Mouse (Mus musculus) limb, embryonic 12.5 days (tissue): ENCODE results near the gene Rhbdl1. TPM values are rescaled to one million over a fixed set of nuclear protein-coding genes. Genes with fewer than 3 reads are reported as not detected.
A peak's percentile ranks its signal among the peaks of the same experiment; 100 is the strongest.
"Not testable (repeated sequence)": the region's sequence is repeated elsewhere in the genome, so short reads cannot be mapped to it uniquely, and the experiment has no call there.

ENCODE experiments used
- ATAC-seq: fragments of 200-750 bp; cut with Nextera tagmentation; 2 replicates; pipeline ENCODE4 v1.8.0; 2017; ENCODE audit warnings: low read depth, moderate TSS enrichment; ENCODE audit not compliant: insufficient number of reproducible peaks, insufficient read depth, low FRiP score, low TSS enrichment
- H3K27ac ChIP-seq: fragments of 300-500 bp; sonication (generic); 2 replicates; pipeline ENCODE4 v1.5.1; 2016; ENCODE audit warnings: mild to moderate bottlenecking, moderate library complexity
- H3K27me3 ChIP-seq: fragments of 300-500 bp; sonication (generic); 2 replicates; pipeline ENCODE4 v1.6.1; 2016; ENCODE audit warnings: mild to moderate bottlenecking, moderate library complexity
- H3K36me3 ChIP-seq: fragments of 300-500 bp; sonication (generic); 2 replicates; pipeline ENCODE4 v1.6.1; 2016; ENCODE audit warnings: mild to moderate bottlenecking, moderate library complexity
- H3K4me1 ChIP-seq: fragments of 300-500 bp; sonication (generic); replicated peaks from 2 replicates; pipeline ENCODE4 v1.6.1; 2016
- H3K4me2 ChIP-seq: fragments of 300-500 bp; sonication (generic); 2 replicates; pipeline ENCODE4 v1.6.1; 2016; ENCODE audit warnings: mild to moderate bottlenecking, moderate library complexity
- H3K4me3 ChIP-seq: fragments of 300-500 bp; sonication (generic); replicated peaks from 2 replicates; pipeline ENCODE4 v1.5.1; 2016; ENCODE audit warnings: mild to moderate bottlenecking
- H3K9ac ChIP-seq: fragments of 300-500 bp; sonication (generic); replicated peaks from 2 replicates; pipeline ENCODE4 v1.6.1; 2016; ENCODE audit warnings: mild to moderate bottlenecking, moderate library complexity
- H3K9me3 ChIP-seq: fragments of 300-500 bp; sonication (generic); 2 replicates; pipeline ENCODE4 v1.6.1; 2016; ENCODE audit warnings: mild to moderate bottlenecking, moderate library complexity
- WGBS: fragments of 180-500 bp; shearing (Covaris S2); methylation state at CpG from one replicate; pipeline ENCODE4 v1.1.7; 2016; 5-methylcytosine and 5-hydroxymethylcytosine counted together
- polyA plus RNA-seq: library from polyadenylated mRNA; unstranded; fragments of >200 nt; fragmentation: Nextera tagmentation; extraction: Ambion mirVana; gene quantifications from 2 replicates; pipeline ENCODE4 v1.2.1, GENCODE M21; 2016

Gene Rhbdl1
- polyA plus RNA-seq, 1 experiment from 2014 or later, result 1.4 TPM

DNA sequence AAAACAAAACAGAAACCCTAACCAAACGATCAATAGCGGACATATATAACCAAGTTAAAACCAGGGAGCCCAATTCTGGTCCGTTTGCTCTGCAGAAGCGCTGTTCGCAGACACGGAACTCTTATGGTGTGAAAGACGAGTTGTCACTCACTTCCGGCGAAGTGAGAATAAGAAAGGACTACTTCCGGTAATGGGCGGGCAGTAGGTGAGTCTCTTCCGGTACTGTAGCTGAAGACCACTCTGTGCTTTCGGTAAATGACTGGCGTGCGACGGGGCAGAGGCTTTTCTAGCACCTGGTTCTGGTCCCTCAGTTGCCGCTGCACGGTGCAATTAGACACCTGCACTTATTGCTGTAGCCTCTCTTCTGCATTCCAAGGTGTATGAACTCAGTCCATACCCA is 13.6 kb downstream of the Rhbdl1 start, which contains the start of gene Wdr24:
Gene Wdr24, plus strand, starts transcription at position 176 of the 400 bp plus-strand sequence.
- peak within 1 kb of the TSS; percentile 53 for H3K4me3 ChIP-seq
- H3K27me3 ChIP-seq, result peaks cover 38% of the 10 kb centered on the region
- H3K36me3 ChIP-seq, result peaks cover 28% of the 10 kb centered on the region
- 0 out of 2 replicates have a peak, but pooled peaks have one; percentile 23 for ATAC-seq
- H3K27ac ChIP-seq, result 0 out of 2 replicates have a peak within 1 kb of the TSS, but pooled peaks have one; percentile 20
- H3K4me1 ChIP-seq, result peaks cover 25% of the 10 kb centered on the region
- WGBS, result under 1% methylated on average over 18 of the region's 18 CpGs
- peak within 1 kb of the TSS; percentile 55 for H3K9ac ChIP-seq
- H3K4me2 ChIP-seq, result peak within 1 kb of the TSS; percentile 83
- H3K9me3 ChIP-seq, result no peaks in the 10 kb centered on the region

DNA sequence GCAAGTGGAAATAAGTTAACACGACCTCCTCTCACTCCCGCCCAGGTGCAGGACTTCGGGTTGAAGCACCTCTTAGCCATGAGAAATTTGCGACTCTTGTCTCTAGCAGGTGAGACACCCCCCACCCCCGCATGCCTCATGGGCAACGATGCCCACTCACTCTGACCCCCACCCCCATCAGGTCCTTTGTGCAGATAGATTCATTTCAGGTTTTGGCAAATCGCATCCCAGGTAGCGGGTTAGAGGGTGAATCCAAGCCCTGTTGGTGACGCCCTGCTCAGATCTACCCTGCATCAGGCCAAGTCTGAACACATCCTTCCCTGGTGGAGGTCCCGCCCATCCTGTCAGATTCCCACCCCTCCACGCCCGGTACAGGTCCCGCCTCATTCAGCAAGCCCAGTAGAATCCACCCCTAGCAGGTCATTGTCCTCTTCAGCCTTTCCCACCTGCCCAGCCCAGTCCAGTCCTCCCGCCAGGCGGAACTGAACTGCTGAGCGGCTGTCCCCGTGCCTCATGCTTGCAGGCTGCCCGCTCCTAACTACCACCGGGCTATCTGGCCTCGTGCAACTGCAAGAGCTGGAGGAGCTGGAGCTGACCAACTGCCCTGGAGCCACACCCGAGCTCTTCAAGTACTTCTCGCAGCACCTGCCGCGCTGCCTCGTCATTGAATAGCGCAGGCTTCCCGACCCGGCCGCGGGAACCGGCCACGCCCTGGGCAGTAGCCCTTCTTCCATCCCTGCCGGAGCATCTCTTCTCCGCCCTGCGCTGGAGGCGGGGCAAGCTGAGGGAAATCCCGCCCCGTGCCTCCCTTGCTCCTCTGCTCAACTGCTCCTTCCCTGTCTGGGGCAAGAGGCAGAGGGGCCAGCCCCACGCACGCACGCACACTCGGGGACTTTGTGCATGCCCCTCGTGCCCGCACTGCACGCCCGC is 18.0 kb downstream of the Rhbdl1 start:
- H3K36me3 ChIP-seq, result no peaks in the 10 kb centered on the region
- H3K9me3 ChIP-seq, result no peaks in the 10 kb centered on the region
- no peak for ATAC-seq
- H3K27me3 ChIP-seq, result peaks cover 72% of the 10 kb centered on the region
- peak overlapping the region; percentile 14; the same call in 1 of the 2 replicates for H3K4me3 ChIP-seq
- no peak overlapping the region; the same call in 1 of the 2 replicates for H3K9ac ChIP-seq
- H3K27ac ChIP-seq, result no peak overlapping the region
- peaks cover 4% of the 10 kb centered on the region for H3K4me1 ChIP-seq
- WGBS, result 6% methylated on average over 46 of the region's 46 CpGs
- H3K4me2 ChIP-seq, result peak overlapping the region; percentile 28

DNA sequence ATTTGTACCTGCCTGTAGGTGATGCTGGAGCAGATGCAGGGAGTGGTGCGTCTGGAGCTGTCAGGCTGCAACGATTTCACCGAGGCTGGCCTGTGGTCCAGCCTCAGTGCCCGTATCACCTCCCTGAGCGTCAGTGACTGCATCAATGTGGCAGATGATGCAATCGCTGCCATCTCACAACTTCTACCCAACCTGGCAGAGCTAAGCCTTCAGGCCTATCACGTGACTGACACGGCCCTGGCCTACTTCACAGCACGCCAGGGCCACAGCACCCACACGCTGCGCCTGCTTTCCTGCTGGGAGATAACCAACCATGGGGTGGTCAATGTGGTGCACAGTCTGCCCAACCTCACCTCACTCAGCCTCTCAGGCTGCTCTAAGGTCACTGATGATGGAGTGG is 19.4 kb downstream of the Rhbdl1 start:
- 80% methylated on average over 11 of the region's 11 CpGs for WGBS
- no peaks in the 10 kb centered on the region; the same call in 1 of the 2 replicates for H3K4me1 ChIP-seq
- no peak overlapping the region for H3K27ac ChIP-seq
- H3K4me2 ChIP-seq, result no peak overlapping the region
- peaks cover 84% of the 10 kb centered on the region for H3K27me3 ChIP-seq
- no peak overlapping the region for H3K4me3 ChIP-seq
- no peaks in the 10 kb centered on the region for H3K36me3 ChIP-seq
- H3K9ac ChIP-seq, result no peak overlapping the region
- no peaks in the 10 kb centered on the region for H3K9me3 ChIP-seq
- no peak for ATAC-seq

DNA sequence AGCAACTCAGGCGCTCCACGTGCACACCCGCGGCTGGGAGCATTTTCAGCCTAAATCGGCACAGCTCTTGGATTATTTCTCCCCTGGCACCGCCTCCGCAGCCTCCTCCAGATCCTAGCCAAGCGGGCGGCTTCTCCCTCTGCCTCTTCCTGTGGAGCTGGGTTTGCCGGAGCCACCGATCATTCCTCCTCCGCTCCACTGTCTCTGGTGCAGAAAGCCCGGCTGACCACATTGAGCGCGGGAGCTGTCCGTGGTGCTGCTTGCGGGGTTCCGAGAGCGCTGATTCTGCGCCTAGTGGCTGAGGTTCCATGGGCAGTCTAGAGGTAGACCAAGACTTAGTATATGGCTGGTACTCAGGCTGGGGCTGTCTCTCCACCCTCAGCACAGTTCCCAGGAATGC is 23.6 kb downstream of the Rhbdl1 start:
- WGBS, result 4% methylated on average over 20 of the region's 20 CpGs
- H3K36me3 ChIP-seq, result no peaks in the 10 kb centered on the region
- no peak overlapping the region for H3K4me2 ChIP-seq
- no peaks in the 10 kb centered on the region for H3K9me3 ChIP-seq
- H3K4me3 ChIP-seq, result no peak overlapping the region
- no peak; the same call in 1 of the 2 replicates for ATAC-seq
- H3K27ac ChIP-seq, result no peak overlapping the region
- no peak overlapping the region for H3K9ac ChIP-seq
- peaks cover 8% of the 10 kb centered on the region for H3K4me1 ChIP-seq
- peaks cover 88% of the 10 kb centered on the region for H3K27me3 ChIP-seq

DNA sequence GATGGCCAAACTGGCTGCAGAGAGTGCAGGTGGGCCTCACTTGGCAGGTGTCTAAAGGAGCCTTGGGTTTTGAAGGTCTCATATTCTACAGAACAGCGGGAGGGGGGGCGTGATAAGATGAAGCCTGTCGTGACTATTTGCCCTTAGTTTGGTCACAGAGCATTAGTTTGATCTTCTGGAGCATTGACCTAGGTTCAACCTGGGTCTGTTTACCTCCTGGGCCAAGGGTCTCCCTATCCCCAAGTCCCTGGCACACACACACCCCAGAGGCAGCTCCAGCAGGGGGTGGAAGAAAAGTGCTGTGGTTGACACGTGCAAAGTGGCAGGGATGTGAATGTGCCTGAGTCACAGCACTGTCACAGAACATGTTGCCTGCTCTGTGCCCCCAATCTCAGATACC is 26.2 kb downstream of the Rhbdl1 start:
- H3K4me3 ChIP-seq, result no peak overlapping the region
- H3K9me3 ChIP-seq, result no peaks in the 10 kb centered on the region
- 72% methylated on average over 4 of the region's 4 CpGs for WGBS

DNA sequence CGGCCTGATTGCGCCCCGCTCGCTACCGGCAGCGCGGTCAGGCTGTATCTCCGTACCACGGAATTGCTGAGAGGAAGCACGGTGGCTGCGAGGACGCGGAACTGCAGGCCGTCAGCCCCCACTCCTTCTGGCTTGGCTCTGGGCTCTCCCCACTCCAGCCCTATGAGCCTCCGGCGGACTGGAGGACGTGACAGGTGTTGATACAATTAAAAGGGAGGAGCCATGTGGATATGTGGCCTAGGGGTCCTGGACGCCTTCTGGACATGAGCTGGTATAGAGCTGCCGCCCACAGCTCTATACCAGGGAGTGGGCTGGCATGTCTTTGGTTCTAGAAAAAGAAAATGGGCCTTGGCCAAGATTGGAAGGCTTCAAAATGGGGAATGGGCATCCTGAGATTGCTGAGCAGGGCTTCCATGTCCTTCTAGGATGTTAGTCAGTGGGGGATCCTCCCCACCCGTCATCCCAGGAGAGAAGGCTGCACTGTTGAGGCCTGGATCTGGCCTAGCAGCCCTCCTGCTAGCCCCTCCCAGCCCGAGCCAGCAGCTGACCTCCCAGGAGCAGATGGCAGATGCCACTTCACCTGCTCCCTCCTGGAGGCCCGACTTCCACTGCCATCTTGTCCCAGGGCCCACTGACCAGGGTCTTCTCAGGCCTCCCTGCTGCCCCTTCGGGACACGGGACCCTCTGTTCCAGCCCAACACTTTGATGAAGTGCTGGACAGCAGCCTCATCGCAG is 27.3 kb downstream of the Rhbdl1 start:
- Histone ChIP-seq H3K36me3 (no peaks in the 10 kb centered on the region), H3K27me3 (peaks cover 81% of the 10 kb centered on the region), H3K4me1 (peaks cover 8% of the 10 kb centered on the region), H3K9me3 (no peaks in the 10 kb centered on the region), H3K27ac (no peak overlapping the region), H3K4me3 (peak overlapping the region; percentile 71), H3K9ac (peak overlapping the region; percentile 66), H3K4me2 (peak overlapping the region; percentile 96)
- ATAC-seq, result no peak; the same call in 1 of the 2 replicates
- 12% methylated on average over 25 of the region's 25 CpGs for WGBS

More for the DNA sequence above, 26.2 kb downstream of the Rhbdl1 start:
- Histone ChIP-seq H3K4me2 (no peak overlapping the region), H3K4me1 (peaks cover 8% of the 10 kb centered on the region), H3K9ac (no peak overlapping the region), H3K27me3 (peaks cover 83% of the 10 kb centered on the region), H3K36me3 (no peaks in the 10 kb centered on the region), H3K27ac (no peak overlapping the region)
- ATAC-seq, result no peak

DNA sequence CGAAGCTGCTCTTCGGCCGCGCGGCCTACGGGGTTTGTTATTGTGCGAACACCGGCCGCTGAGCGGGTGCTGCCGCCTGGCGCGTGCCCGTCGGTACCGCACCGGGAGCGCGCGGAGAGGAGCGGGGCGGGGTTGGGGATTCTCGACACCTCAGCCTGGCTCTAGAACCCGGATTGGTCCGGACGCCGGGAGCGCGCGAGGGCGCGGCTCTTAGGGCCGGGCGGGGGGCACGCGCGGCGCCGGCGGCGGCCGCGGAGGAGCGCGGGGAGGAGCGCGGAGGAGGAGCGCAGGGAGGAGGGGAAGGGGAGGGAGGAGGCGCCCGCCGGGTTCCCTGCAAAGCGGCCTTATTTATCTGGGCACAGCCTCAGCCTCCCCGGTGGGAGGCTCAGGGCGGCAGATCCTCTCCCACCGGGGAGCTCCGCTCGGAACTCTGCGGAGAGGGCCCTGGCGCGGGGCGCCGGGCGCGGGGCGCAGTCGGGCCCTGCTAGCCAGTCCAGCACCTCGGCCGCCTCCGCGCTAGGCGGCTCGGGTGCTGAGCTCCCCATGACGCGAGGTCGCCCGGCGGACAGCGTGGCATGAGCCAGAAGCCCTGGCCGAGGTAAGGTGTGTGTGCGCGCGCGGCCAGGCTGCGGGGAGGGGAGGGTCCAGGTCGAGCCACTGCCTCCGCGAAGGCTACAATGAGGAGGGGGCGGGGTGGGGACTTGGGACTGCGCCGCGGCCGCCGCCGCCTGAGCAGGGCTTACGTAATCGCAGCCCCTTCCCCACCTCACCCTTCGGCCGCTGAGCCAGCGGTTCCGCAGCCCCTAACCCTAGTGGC is 28.1 kb downstream of the Rhbdl1 start, which contains the start of gene Fbxl16:
Gene Fbxl16, plus strand, starts transcription at position 297 of the 817 bp plus-strand sequence.
- peak within 1 kb of the TSS; percentile 96 for H3K4me2 ChIP-seq
- H3K27ac ChIP-seq, result no peak within 1 kb of the TSS
- peaks cover 8% of the 10 kb centered on the region for H3K4me1 ChIP-seq
- H3K36me3 ChIP-seq, result no peaks in the 10 kb centered on the region
- H3K4me3 ChIP-seq, result peak within 1 kb of the TSS; percentile 71
- ATAC-seq, result peak; percentile 60
- H3K9me3 ChIP-seq, result no peaks in the 10 kb centered on the region
- peak within 1 kb of the TSS; percentile 66 for H3K9ac ChIP-seq
- WGBS, result under 1% methylated on average over 97 of the region's 100 CpGs
- peaks cover 79% of the 10 kb centered on the region for H3K27me3 ChIP-seq

DNA sequence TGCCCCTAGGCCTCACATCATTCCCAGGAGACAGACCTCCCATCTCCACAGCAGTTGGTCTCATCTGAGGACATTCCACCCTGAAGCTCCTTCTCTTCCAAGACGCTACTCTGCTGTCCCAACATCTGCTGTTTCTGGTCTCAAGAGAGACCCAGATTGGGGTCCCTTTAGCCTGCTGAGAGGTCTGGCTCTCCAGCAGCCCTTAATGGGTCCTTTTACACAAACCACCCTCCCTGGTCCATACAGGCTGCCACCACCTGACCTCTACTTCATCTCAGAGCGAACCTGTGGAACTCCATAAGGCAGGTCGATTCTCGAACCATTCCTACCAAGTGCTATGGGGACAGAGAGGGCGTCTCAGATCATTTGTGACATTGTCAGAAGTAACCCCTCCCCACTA is 29.1 kb downstream of the Rhbdl1 start:
- peaks cover 8% of the 10 kb centered on the region for H3K4me1 ChIP-seq
- H3K4me3 ChIP-seq, result peak overlapping the region; percentile 71; the same call in 1 of the 2 replicates
- H3K9ac ChIP-seq, result 0 out of 2 replicates have a peak overlapping the region, but pooled peaks have one; percentile 66
- H3K27ac ChIP-seq, result no peak overlapping the region
- H3K36me3 ChIP-seq, result no peaks in the 10 kb centered on the region
- WGBS, result 42% methylated on average over 5 of the region's 5 CpGs
- peaks cover 79% of the 10 kb centered on the region for H3K27me3 ChIP-seq
- no peak for ATAC-seq
- H3K4me2 ChIP-seq, result peak overlapping the region; percentile 96
- H3K9me3 ChIP-seq, result no peaks in the 10 kb centered on the region

DNA sequence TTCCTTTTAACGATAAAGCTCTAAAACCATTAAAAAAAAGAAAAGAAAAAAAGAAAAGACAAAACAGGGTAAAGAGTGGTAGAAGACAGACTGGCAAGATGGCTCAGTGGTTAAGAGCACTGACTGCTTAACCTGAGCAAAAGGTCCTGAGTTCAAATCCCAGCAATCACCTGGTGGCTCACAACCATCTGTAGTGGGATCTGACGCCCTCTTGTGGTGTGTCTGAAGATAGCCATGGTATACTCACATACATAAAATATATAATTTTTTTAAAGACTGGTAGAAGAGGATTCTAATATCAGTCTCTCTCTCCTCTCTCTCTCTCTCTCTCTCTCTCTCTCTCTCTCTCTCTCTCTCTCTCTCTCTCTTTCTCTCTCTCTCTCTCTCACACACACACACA is 29.6 kb downstream of the Rhbdl1 start:
- not testable (repeated sequence) for H3K36me3 ChIP-seq, H3K9ac ChIP-seq, H3K4me3 ChIP-seq, ATAC-seq, H3K4me2 ChIP-seq, H3K9me3 ChIP-seq, H3K27ac ChIP-seq, H3K4me1 ChIP-seq
- WGBS, result 47% methylated on average over 2 of the region's 2 CpGs
- peaks cover 79% of the 10 kb centered on the region for H3K27me3 ChIP-seq

DNA sequence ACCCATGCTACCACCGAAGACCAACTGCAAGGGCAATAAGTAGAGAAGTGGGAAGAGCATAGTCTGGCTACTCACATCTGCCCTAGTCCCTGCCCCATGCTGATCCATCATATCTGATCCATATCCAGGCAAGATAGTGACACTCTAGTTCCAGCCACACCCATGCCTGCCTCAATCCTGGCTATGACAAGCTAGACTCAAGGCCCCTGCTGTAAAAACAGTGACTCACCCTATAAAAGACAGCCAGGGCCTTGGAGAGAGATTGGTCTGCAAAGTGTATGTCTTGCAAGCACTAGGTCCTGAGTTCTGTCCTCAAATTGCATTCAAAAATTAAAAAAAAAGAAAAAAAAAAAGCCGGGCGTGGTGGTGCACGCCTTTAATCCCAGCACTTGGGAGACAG is 30.6 kb downstream of the Rhbdl1 start:
- peaks cover 8% of the 10 kb centered on the region for H3K4me1 ChIP-seq
- ATAC-seq, result no peak
- H3K27me3 ChIP-seq, result peaks cover 75% of the 10 kb centered on the region
- H3K4me3 ChIP-seq, result no peak overlapping the region
- H3K9me3 ChIP-seq, result no peaks in the 10 kb centered on the region
- H3K36me3 ChIP-seq, result no peaks in the 10 kb centered on the region
- 74% methylated on average over 4 of the region's 4 CpGs for WGBS
- H3K4me2 ChIP-seq, result no peak overlapping the region
- no peak overlapping the region for H3K9ac ChIP-seq
- no peak overlapping the region for H3K27ac ChIP-seq
